Mouse (Mus musculus) kidney, postnatal 4 days (tissue): ENCODE measurements at regions not wholly inside any gene's neighbourhood (a gene's known extent, or its start where the extent isn't known, plus 50 kb on each side); places are given as distances from the start of the nearest gene placed in this dataset.

Experiments
- DNase-seq, 2 experiments: peaks; one replicate each; pipeline ENCODE4 v3.0.0; 2021; ENCODE audit warnings: mixed read lengths in 2 of 2

- DNase-seq: no peak
These were observed 2154.8 kb downstream of the 4930444P10Rik start for GRCm38 (mm10) chr1:13938344-13938743.

GRCm38 (mm10) chr1:13935938-13936491, 2157.1 kb downstream of the 4930444P10Rik start:
- DNase-seq: no peak

GRCm38 (mm10) chr1:13928679-13929078, 2164.4 kb downstream of the 4930444P10Rik start:
- no peak for DNase-seq

- DNase-seq: no peak
These were observed 2165.2 kb downstream of the 4930444P10Rik start for GRCm38 (mm10) chr1:13927964-13928363.

- DNase-seq: no peak
These were observed 2167.1 kb downstream of the 4930444P10Rik start for GRCm38 (mm10) chr1:13925994-13926393.

- DNase-seq: no peak
These were observed 2177.9 kb downstream of the 4930444P10Rik start for GRCm38 (mm10) chr1:13915216-13915615.

- no peak for DNase-seq
These were observed 2214.0 kb downstream of the 4930444P10Rik start for GRCm38 (mm10) chr1:13879126-13879525.

GRCm38 (mm10) chr1:13873925-13874324, 2219.2 kb downstream of the 4930444P10Rik start:
- DNase-seq: no peak

GRCm38 (mm10) chr1:13872536-13872935, 2220.6 kb downstream of the 4930444P10Rik start:
- no peak for DNase-seq

GRCm38 (mm10) chr1:13870631-13871286, 2222.4 kb downstream of the 4930444P10Rik start:
- DNase-seq: no peak

GRCm38 (mm10) chr1:13865713-13866112, 2227.4 kb downstream of the 4930444P10Rik start:
- DNase-seq: no peak

- no peak for DNase-seq
These were observed 2229.4 kb downstream of the 4930444P10Rik start for GRCm38 (mm10) chr1:13863712-13864111.

GRCm38 (mm10) chr1:13861070-13861511, 2232.0 kb downstream of the 4930444P10Rik start:
- no peak for DNase-seq

- no peak for DNase-seq
These were observed 2232.7 kb downstream of the 4930444P10Rik start for GRCm38 (mm10) chr1:13860469-13860868.

- DNase-seq: no peak
These were observed 2233.4 kb downstream of the 4930444P10Rik start for GRCm38 (mm10) chr1:13859723-13860122.

GRCm38 (mm10) chr1:13858371-13859018, 2234.6 kb downstream of the 4930444P10Rik start:
- no peak for DNase-seq

- no peak for DNase-seq
These were observed 2236.1 kb downstream of the 4930444P10Rik start for GRCm38 (mm10) chr1:13856998-13857397.

GRCm38 (mm10) chr1:13851144-13851543, 2242.0 kb downstream of the 4930444P10Rik start:
- no peak for DNase-seq

- DNase-seq: no peak
These were observed 2244.1 kb downstream of the 4930444P10Rik start for GRCm38 (mm10) chr1:13849071-13849470.

- DNase-seq: no peak
These were observed 2246.7 kb downstream of the 4930444P10Rik start for GRCm38 (mm10) chr1:13846336-13846865.

GRCm38 (mm10) chr1:13840309-13840622, 2252.9 kb downstream of the 4930444P10Rik start:
- no peak for DNase-seq

- DNase-seq: no peak
These were observed 2253.4 kb downstream of the 4930444P10Rik start for GRCm38 (mm10) chr1:13839619-13840308.
